Mouse (Mus musculus) heart, adult 2 months (tissue): Measurements from ENCODE around the gene Foxn1.

Source experiments
- CTCF ChIP-seq: fragments of 200-600 bp; IDR thresholded peaks from 2 replicates; pipeline ENCODE4 v1.8.1; 2022; ENCODE audit warnings: antibody characterized with exemption, mild to moderate bottlenecking, moderate library complexity
- EP300 ChIP-seq: fragments of 200-500 bp; IDR thresholded peaks from 2 replicates; pipeline ENCODE4 v1.6.1; 2011; ENCODE audit warnings: low read depth, low read length, control low read depth; ENCODE audit not compliant: insufficient read depth
- POLR2A ChIP-seq: fragments of 200-500 bp; IDR thresholded peaks from 2 replicates; pipeline ENCODE4 v1.6.1; 2011; ENCODE audit warnings: mild to moderate bottlenecking, low read depth, low read length, control low read depth; ENCODE audit not compliant: insufficient read depth

GRCm38 (mm10) chr11:78322076-78322831 lies 64.1 kb downstream of the Foxn1 start:
- TF ChIP-seq CTCF, result no peak
- no peak for TF ChIP-seq POLR2A
- no peak for TF ChIP-seq EP300
